Mouse (Mus musculus) ES-E14 (cell line): ENCODE results near the gene Tmem131.

ENCODE experiments used
- CHD2 ChIP-seq: IDR thresholded peaks from 2 replicates; pipeline ENCODE4 v1.6.1; 2014; ENCODE audit warnings: mild to moderate bottlenecking, low read depth, low read length, inconsistent platforms
- HCFC1 ChIP-seq: IDR thresholded peaks from 2 replicates; pipeline ENCODE4 v1.6.1; 2012; ENCODE audit warnings: low read length, inconsistent platforms, borderline replicate concordance; ENCODE audit not compliant: insufficient read depth
- MAFK ChIP-seq: IDR thresholded peaks from 2 replicates; pipeline ENCODE4 v1.6.1; 2014; ENCODE audit warnings: mild to moderate bottlenecking, low read depth, low read length, inconsistent platforms; ENCODE audit not compliant: insufficient read depth
- ZC3H11A ChIP-seq: IDR thresholded peaks from 2 replicates; pipeline ENCODE4 v1.6.1; 2012; ENCODE audit warnings: low read depth, mild to moderate bottlenecking, inconsistent platforms, low read length, borderline replicate concordance
- ZNF384 ChIP-seq: IDR thresholded peaks from 2 replicates; pipeline ENCODE4 v1.6.1; 2012; ENCODE audit warnings: low read depth, low read length, inconsistent platforms

- TF ChIP-seq HCFC1 (no peak), CHD2 (no peak), ZC3H11A (no peak), ZNF384 (no peak), MAFK (no peak)
Measured at GRCm38 (mm10) chr1:36923911-36924310, 19.6 kb downstream of the Tmem131 start.
